Mouse (Mus musculus) heart, embryonic 11.5 days (tissue): ENCODE data around the gene Nin. TPM values are rescaled to one million over a fixed set of nuclear protein-coding genes. Genes with fewer than 3 reads are reported as not detected.
"Not testable (repeated sequence)": the region's sequence is repeated elsewhere in the genome, so short reads cannot be mapped to it uniquely, and the experiment has no call there.

ENCODE experiments used
- ATAC-seq: fragments of 200-750 bp; cut with Nextera tagmentation; replicated peaks from 2 replicates; pipeline ENCODE4 v1.8.0; 2017; ENCODE audit warnings: moderate library complexity; ENCODE audit not compliant: insufficient number of reproducible peaks, low FRiP score, low TSS enrichment
- H3K27ac ChIP-seq: fragments of 300-500 bp; sonication (generic); 2 replicates; pipeline ENCODE4 v1.5.1; 2014; ENCODE audit warnings: mild to moderate bottlenecking, low read depth, low read length
- H3K27me3 ChIP-seq: fragments of 300-500 bp; sonication (generic); 2 replicates; pipeline ENCODE4 v1.6.1; 2014; ENCODE audit warnings: mild to moderate bottlenecking, low read length, mixed read lengths; ENCODE audit not compliant: control insufficient read depth, insufficient read depth
- H3K36me3 ChIP-seq: fragments of 300-500 bp; sonication (generic); 2 replicates; pipeline ENCODE4 v1.6.1; 2014; ENCODE audit warnings: mild to moderate bottlenecking, low read length, moderate library complexity, mixed read lengths; ENCODE audit not compliant: control insufficient read depth, insufficient read depth
- H3K4me1 ChIP-seq: fragments of 300-500 bp; sonication (generic); 2 replicates; pipeline ENCODE4 v1.6.1; 2014; ENCODE audit warnings: low read length; ENCODE audit not compliant: control insufficient read depth, insufficient read depth
- H3K4me2 ChIP-seq: fragments of 300-500 bp; sonication (generic); 2 replicates; pipeline ENCODE4 v1.6.1; 2014; ENCODE audit warnings: mild to moderate bottlenecking, moderate library complexity
- H3K4me3 ChIP-seq: fragments of 300-500 bp; sonication (generic); 2 replicates; pipeline ENCODE4 v1.5.1; 2014; ENCODE audit warnings: low read depth, low read length
- H3K9ac ChIP-seq: fragments of 300-500 bp; sonication (generic); 2 replicates; pipeline ENCODE4 v1.6.1; 2014; ENCODE audit warnings: mild to moderate bottlenecking, low read depth, low read length, moderate library complexity
- H3K9me3 ChIP-seq: fragments of 300-500 bp; sonication (generic); replicated peaks from 2 replicates; pipeline ENCODE4 v1.6.1; 2016; ENCODE audit warnings: low read length; ENCODE audit not compliant: control insufficient read depth
- WGBS: fragments of 180-500 bp; shearing (Covaris S2); extraction: QIAGEN DNeasy Blood & Tissue Kit; methylation state at CpG from one replicate; pipeline ENCODE4 v1.1.7; 2014; ENCODE audit not compliant: insufficient replicate concordance; 5-methylcytosine and 5-hydroxymethylcytosine counted together
- polyA plus RNA-seq: library from polyadenylated mRNA; unstranded; fragments of >200 nt; fragmentation: Nextera tagmentation; extraction: Ambion mirVana; gene quantifications from 2 replicates; pipeline ENCODE4 v1.2.1, GENCODE M21; 2014

Gene Nin
- polyA plus RNA-seq, 1 experiment from 2014 or later: 9.1 TPM

GRCm38 (mm10) chr12:70144637-70145448 lies 31.3 kb upstream of the Nin start:
- no peak for ATAC-seq
- 45% methylated on average over 20 of the region's 20 CpGs for WGBS
- Histone ChIP-seq H3K9me3 (no peaks in the 10 kb centered on the region), H3K9ac (no peak overlapping the region), H3K36me3 (no peaks in the 10 kb centered on the region), H3K27ac (peak overlapping the region; percentile 71), H3K4me2 (peak overlapping the region; percentile 19; the same call in 1 of the 2 replicates), H3K27me3 (no peaks in the 10 kb centered on the region), H3K4me3 (no peak overlapping the region), H3K4me1 (peaks cover 7% of the 10 kb centered on the region; the same call in 1 of the 2 replicates)

- not testable (repeated sequence) for H3K9me3 ChIP-seq, H3K4me2 ChIP-seq, H3K9ac ChIP-seq, H3K4me1 ChIP-seq, H3K4me3 ChIP-seq, H3K36me3 ChIP-seq, H3K27me3 ChIP-seq
- WGBS: 5% methylated on average over 3 of the region's 3 CpGs
- peak; percentile 52 for ATAC-seq
- peak overlapping the region; percentile 71 for H3K27ac ChIP-seq
These were observed 30.6 kb upstream of the Nin start for GRCm38 (mm10) chr12:70144106-70144587.

- no peak for ATAC-seq
- no peak overlapping the region for H3K4me2 ChIP-seq
- H3K27me3 ChIP-seq: no peaks in the 10 kb centered on the region
- H3K4me3 ChIP-seq: no peak overlapping the region
- H3K36me3 ChIP-seq: no peaks in the 10 kb centered on the region
- no peak overlapping the region for H3K9ac ChIP-seq
- H3K9me3 ChIP-seq: no peaks in the 10 kb centered on the region
- WGBS: 90% methylated on average over 5 of the region's 5 CpGs
- H3K27ac ChIP-seq: no peak overlapping the region
- H3K4me1 ChIP-seq: peaks cover 7% of the 10 kb centered on the region; the same call in 1 of the 2 replicates
These were observed 27.6 kb upstream of the Nin start for GRCm38 (mm10) chr12:70140993-70141576.

GRCm38 (mm10) chr12:70140542-70140941 lies 27.0 kb upstream of the Nin start:
- H3K9ac ChIP-seq: no peak overlapping the region
- no peak overlapping the region for H3K27ac ChIP-seq
- no peak overlapping the region for H3K4me2 ChIP-seq
- no peaks in the 10 kb centered on the region for H3K9me3 ChIP-seq
- peaks cover 7% of the 10 kb centered on the region; the same call in 1 of the 2 replicates for H3K4me1 ChIP-seq
- no peaks in the 10 kb centered on the region for H3K36me3 ChIP-seq
- no peak for ATAC-seq
- no peak overlapping the region for H3K4me3 ChIP-seq
- 92% methylated on average over 5 of the region's 5 CpGs for whole genome bisulfite sequencing
- no peaks in the 10 kb centered on the region for H3K27me3 ChIP-seq

- Histone ChIP-seq H3K4me1 (peaks cover 7% of the 10 kb centered on the region; the same call in 1 of the 2 replicates), H3K4me3 (no peak overlapping the region), H3K9ac (no peak overlapping the region), H3K27ac (no peak overlapping the region), H3K9me3 (no peaks in the 10 kb centered on the region), H3K27me3 (no peaks in the 10 kb centered on the region), H3K4me2 (no peak overlapping the region), H3K36me3 (no peaks in the 10 kb centered on the region)
- no peak for ATAC-seq
- 66% methylated on average over 4 of the region's 4 CpGs for WGBS
These were observed 26.4 kb upstream of the Nin start for GRCm38 (mm10) chr12:70139871-70140270.

- no peak for ATAC-seq
- Histone ChIP-seq H3K27ac (no peak overlapping the region), H3K4me2 (no peak overlapping the region), H3K4me3 (no peak overlapping the region), H3K4me1 (no peaks in the 10 kb centered on the region), H3K9ac (no peak overlapping the region), H3K27me3 (no peaks in the 10 kb centered on the region), H3K36me3 (no peaks in the 10 kb centered on the region), H3K9me3 (no peaks in the 10 kb centered on the region)
- 69% methylated on average over 9 of the region's 9 CpGs for WGBS
These were observed 24.1 kb upstream of the Nin start for GRCm38 (mm10) chr12:70137626-70138025.

GRCm38 (mm10) chr12:70137095-70137494 lies 23.6 kb upstream of the Nin start:
- H3K4me3 ChIP-seq: no peak overlapping the region
- no peak for ATAC-seq
- no peaks in the 10 kb centered on the region for H3K4me1 ChIP-seq
- no peaks in the 10 kb centered on the region for H3K36me3 ChIP-seq
- 80% methylated on average over 4 of the region's 4 CpGs for WGBS
- H3K27me3 ChIP-seq: no peaks in the 10 kb centered on the region
- H3K9ac ChIP-seq: no peak overlapping the region
- H3K4me2 ChIP-seq: no peak overlapping the region
- H3K27ac ChIP-seq: no peak overlapping the region
- no peaks in the 10 kb centered on the region for H3K9me3 ChIP-seq

- no peak for ATAC-seq
- Histone ChIP-seq H3K4me3 (no peak overlapping the region), H3K27me3 (no peaks in the 10 kb centered on the region), H3K4me1 (no peaks in the 10 kb centered on the region), H3K9ac (no peak overlapping the region), H3K27ac (no peak overlapping the region), H3K4me2 (no peak overlapping the region), H3K9me3 (no peaks in the 10 kb centered on the region), H3K36me3 (no peaks in the 10 kb centered on the region)
- 68% methylated on average over 12 of the region's 12 CpGs for WGBS
These were observed 22.8 kb upstream of the Nin start for GRCm38 (mm10) chr12:70136185-70136756.
